Mouse (Mus musculus): Measurements from ENCODE around the gene Rbm17.

GRCm38 (mm10) chr2:11553471-11554400 lies 50.2 kb downstream of the Rbm17 start, which contains the start of gene Pfkfb3:
- TF ChIP-seq CTCF (IDR thresholded peaks at IDR 0.05; ENCODE audit: extremely low read depth, insufficient read depth, insufficient read length, insufficient replicate concordance), result no peak
- TF ChIP-seq POLR2A (IDR thresholded peaks at IDR 0.05; ENCODE audit: low read depth, low read length), result peak; percentile 25; the same call in 1 of the 2 replicates
